Mouse (Mus musculus): ENCODE results near the gene Srpk2. TPM values are rescaled to one million over a fixed set of nuclear protein-coding genes. Genes with fewer than 3 reads are reported as not detected.

Gene Srpk2
- polyA plus RNA-seq, 1 experiment from 2014 or later = 112 TPM

DNA sequence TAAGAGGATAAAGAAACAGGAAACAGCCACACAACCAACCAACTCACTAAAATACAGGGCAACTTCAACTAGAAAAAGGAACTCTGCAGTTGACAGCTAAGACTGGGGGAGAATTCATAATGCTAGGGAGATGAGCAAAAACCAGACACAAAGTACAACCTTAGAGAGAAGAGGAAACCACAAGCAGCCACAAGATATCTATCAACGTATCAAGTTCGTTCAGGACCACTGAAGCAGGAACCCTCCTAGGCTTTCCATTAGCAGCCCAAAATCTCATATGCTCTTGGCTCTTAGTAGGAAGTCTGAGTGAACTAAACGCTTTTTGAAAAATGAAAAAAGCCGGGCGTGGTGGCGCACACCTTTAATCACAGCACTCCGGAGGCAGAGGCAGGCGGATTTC lies 47.1 kb downstream of the Srpk2 start:
- H3K9ac ChIP-seq (ENCODE audit: low read depth, low read length) = no peak overlapping the region
- H3K4me2 ChIP-seq (ENCODE audit: low read length) = no peak overlapping the region
- H3K36me3 ChIP-seq (ENCODE audit: control insufficient read depth, insufficient read depth, low read length) = no peaks in the 10 kb centered on the region
- WGBS = 95% methylated on average over 8 of the region's 8 CpGs
- no peak for ATAC-seq
- no peaks in the 10 kb centered on the region for H3K27me3 ChIP-seq (ENCODE audit: control insufficient read depth, insufficient read depth, low read depth, low read length)
- H3K27ac ChIP-seq (ENCODE audit: low read length) = no peak overlapping the region
- H3K4me1 ChIP-seq (ENCODE audit: control insufficient read depth, insufficient read depth, low read length) = no peaks in the 10 kb centered on the region
- H3K9me3 ChIP-seq (replicated peaks; ENCODE audit: control insufficient read depth, low read length, poor library complexity, severe bottlenecking) = no peaks in the 10 kb centered on the region
- no peak overlapping the region for H3K4me3 ChIP-seq (ENCODE audit: low read depth, low read length)

GRCm38 (mm10) chr5:23631490-23631889 lies 52.9 kb downstream of the Srpk2 start:
- no peak overlapping the region for H3K27ac ChIP-seq (ENCODE audit: low read length)
- ATAC-seq = no peak

GRCm38 (mm10) chr5:23627221-23627620 lies 57.2 kb downstream of the Srpk2 start:
- no peaks in the 10 kb centered on the region for H3K9me3 ChIP-seq (replicated peaks; ENCODE audit: control insufficient read depth, low read length, poor library complexity, severe bottlenecking)
- 91% methylated on average over 5 of the region's 5 CpGs for WGBS
- H3K4me2 ChIP-seq (ENCODE audit: low read length) = no peak overlapping the region
- H3K27me3 ChIP-seq (ENCODE audit: control insufficient read depth, insufficient read depth, low read depth, low read length) = no peaks in the 10 kb centered on the region
- no peak overlapping the region for H3K9ac ChIP-seq (ENCODE audit: low read depth, low read length)
- H3K4me3 ChIP-seq (ENCODE audit: low read depth, low read length) = no peak overlapping the region
- no peaks in the 10 kb centered on the region for H3K36me3 ChIP-seq (ENCODE audit: control insufficient read depth, insufficient read depth, low read length)
- no peak overlapping the region for H3K27ac ChIP-seq (ENCODE audit: low read length)
- no peak for ATAC-seq
- no peaks in the 10 kb centered on the region for H3K4me1 ChIP-seq (ENCODE audit: control insufficient read depth, insufficient read depth, low read length)

More at GRCm38 (mm10) chr5:23631490-23631889, 52.9 kb downstream of the Srpk2 start:
- WGBS = 79% methylated on average over 1 of the region's 1 CpGs
- Histone ChIP-seq H3K36me3 (ENCODE audit: control insufficient read depth, insufficient read depth, low read length) (no peaks in the 10 kb centered on the region), H3K4me1 (ENCODE audit: control insufficient read depth, insufficient read depth, low read length) (no peaks in the 10 kb centered on the region), H3K9ac (ENCODE audit: low read depth, low read length) (no peak overlapping the region), H3K27me3 (ENCODE audit: control insufficient read depth, insufficient read depth, low read depth, low read length) (no peaks in the 10 kb centered on the region), H3K4me2 (ENCODE audit: low read length) (no peak overlapping the region), H3K9me3 (replicated peaks; ENCODE audit: control insufficient read depth, low read length, poor library complexity, severe bottlenecking) (no peaks in the 10 kb centered on the region), H3K4me3 (ENCODE audit: low read depth, low read length) (no peak overlapping the region)

- Histone ChIP-seq H3K9ac (ENCODE audit: low read depth, low read length) (no peak overlapping the region), H3K9me3 (replicated peaks; ENCODE audit: control insufficient read depth, low read length, poor library complexity, severe bottlenecking) (no peaks in the 10 kb centered on the region), H3K27me3 (ENCODE audit: control insufficient read depth, insufficient read depth, low read depth, low read length) (no peaks in the 10 kb centered on the region), H3K4me3 (ENCODE audit: low read depth, low read length) (no peak overlapping the region), H3K4me1 (ENCODE audit: control insufficient read depth, insufficient read depth, low read length) (no peaks in the 10 kb centered on the region), H3K36me3 (ENCODE audit: control insufficient read depth, insufficient read depth, low read length) (no peaks in the 10 kb centered on the region), H3K27ac (ENCODE audit: low read length) (no peak overlapping the region), H3K4me2 (ENCODE audit: low read length) (no peak overlapping the region)
- 64% methylated on average over 2 of the region's 2 CpGs for WGBS
- no peak for ATAC-seq
Observed at GRCm38 (mm10) chr5:23626173-23626572, 58.2 kb downstream of the Srpk2 start.

GRCm38 (mm10) chr5:23620621-23621020 lies 63.8 kb downstream of the Srpk2 start:
- no peak for ATAC-seq
- H3K9ac ChIP-seq (ENCODE audit: low read depth, low read length) = no peak overlapping the region

GRCm38 (mm10) chr5:23618656-23619055 lies 65.8 kb downstream of the Srpk2 start:
- H3K4me1 ChIP-seq (ENCODE audit: control insufficient read depth, insufficient read depth, low read length) = peaks cover 18% of the 10 kb centered on the region
- no peak overlapping the region for H3K4me3 ChIP-seq (ENCODE audit: low read depth, low read length)
- no peak for ATAC-seq
- no peak overlapping the region for H3K9ac ChIP-seq (ENCODE audit: low read depth, low read length)
- H3K4me2 ChIP-seq (ENCODE audit: low read length) = no peak overlapping the region
- WGBS = 96% methylated on average over 7 of the region's 7 CpGs
- no peak overlapping the region for H3K27ac ChIP-seq (ENCODE audit: low read length)
- H3K27me3 ChIP-seq (ENCODE audit: control insufficient read depth, insufficient read depth, low read depth, low read length) = no peaks in the 10 kb centered on the region
- H3K36me3 ChIP-seq (ENCODE audit: control insufficient read depth, insufficient read depth, low read length) = no peaks in the 10 kb centered on the region
- no peaks in the 10 kb centered on the region for H3K9me3 ChIP-seq (replicated peaks; ENCODE audit: control insufficient read depth, low read length, poor library complexity, severe bottlenecking)

More at GRCm38 (mm10) chr5:23620621-23621020, 63.8 kb downstream of the Srpk2 start:
- no peak overlapping the region for H3K4me2 ChIP-seq (ENCODE audit: low read length)
- 75% methylated on average over 8 of the region's 8 CpGs for WGBS
- no peaks in the 10 kb centered on the region for H3K9me3 ChIP-seq (replicated peaks; ENCODE audit: control insufficient read depth, low read length, poor library complexity, severe bottlenecking)
- H3K36me3 ChIP-seq (ENCODE audit: control insufficient read depth, insufficient read depth, low read length) = no peaks in the 10 kb centered on the region
- H3K27me3 ChIP-seq (ENCODE audit: control insufficient read depth, insufficient read depth, low read depth, low read length) = no peaks in the 10 kb centered on the region
- H3K4me1 ChIP-seq (ENCODE audit: control insufficient read depth, insufficient read depth, low read length) = peaks cover 5% of the 10 kb centered on the region
- H3K4me3 ChIP-seq (ENCODE audit: low read depth, low read length) = no peak overlapping the region
- H3K27ac ChIP-seq (ENCODE audit: low read length) = no peak overlapping the region

GRCm38 (mm10) chr5:23617104-23617415 lies 67.4 kb downstream of the Srpk2 start:
- Histone ChIP-seq H3K27ac (ENCODE audit: low read length) (peak overlapping the region; percentile 86), H3K9ac (ENCODE audit: low read depth, low read length) (peak overlapping the region; percentile 72), H3K36me3 (ENCODE audit: control insufficient read depth, insufficient read depth, low read length) (no peaks in the 10 kb centered on the region), H3K9me3 (replicated peaks; ENCODE audit: control insufficient read depth, low read length, poor library complexity, severe bottlenecking) (no peaks in the 10 kb centered on the region), H3K4me1 (ENCODE audit: control insufficient read depth, insufficient read depth, low read length) (peaks cover 18% of the 10 kb centered on the region), H3K4me3 (ENCODE audit: low read depth, low read length) (peak overlapping the region; percentile 52), H3K4me2 (ENCODE audit: low read length) (peak overlapping the region; percentile 72), H3K27me3 (ENCODE audit: control insufficient read depth, insufficient read depth, low read depth, low read length) (no peaks in the 10 kb centered on the region)
- WGBS = 15% methylated on average over 5 of the region's 5 CpGs
- no peak; the same call in 1 of the 2 replicates for ATAC-seq

DNA sequence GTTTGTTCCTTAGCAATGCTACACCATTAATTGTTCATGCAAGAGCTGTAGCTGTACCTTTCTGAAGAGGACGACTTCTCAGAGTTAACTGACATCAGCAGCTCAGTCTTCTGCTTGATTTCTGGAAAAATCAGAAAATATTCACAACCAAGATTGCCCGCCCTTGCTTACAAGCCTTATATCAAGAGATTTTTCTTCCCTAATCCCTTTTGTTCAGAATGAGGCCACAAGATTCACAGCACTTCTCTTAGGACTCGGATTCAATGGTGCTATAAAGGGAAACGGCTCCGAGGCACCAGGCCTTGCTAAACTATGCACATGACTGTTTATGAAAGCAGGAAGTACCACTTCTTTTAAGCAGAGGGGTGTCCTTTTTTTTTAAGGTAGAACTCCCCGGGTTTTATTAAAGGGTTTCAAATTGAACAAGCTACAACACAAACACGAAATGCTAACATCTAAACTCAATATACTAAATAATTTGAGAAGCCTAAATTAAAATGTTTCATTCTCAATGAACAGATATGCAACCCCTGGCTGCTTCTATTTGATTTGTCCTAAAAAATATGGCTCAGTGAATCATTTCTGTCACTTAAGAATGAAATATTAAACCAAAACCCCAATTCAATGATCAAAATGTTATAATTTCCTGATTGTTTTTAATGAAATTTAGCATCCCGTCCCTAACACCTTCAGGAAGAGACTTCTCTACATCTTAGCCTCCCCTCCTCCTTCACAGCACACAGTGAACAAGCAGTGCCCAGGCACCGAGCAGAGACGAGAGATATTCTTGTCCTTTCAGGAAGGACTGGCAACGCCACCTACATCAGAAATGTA lies 67.9 kb downstream of the Srpk2 start:
- no peaks in the 10 kb centered on the region for H3K27me3 ChIP-seq (ENCODE audit: control insufficient read depth, insufficient read depth, low read depth, low read length)
- peak overlapping the region; percentile 72 for H3K4me2 ChIP-seq (ENCODE audit: low read length)
- H3K4me1 ChIP-seq (ENCODE audit: control insufficient read depth, insufficient read depth, low read length) = peaks cover 18% of the 10 kb centered on the region
- WGBS = 4% methylated on average over 11 of the region's 11 CpGs
- no peaks in the 10 kb centered on the region for H3K9me3 ChIP-seq (replicated peaks; ENCODE audit: control insufficient read depth, low read length, poor library complexity, severe bottlenecking)
- H3K27ac ChIP-seq (ENCODE audit: low read length) = peak overlapping the region; percentile 86
- ATAC-seq = peak; percentile 92
- peak overlapping the region; percentile 52 for H3K4me3 ChIP-seq (ENCODE audit: low read depth, low read length)
- peak overlapping the region; percentile 72 for H3K9ac ChIP-seq (ENCODE audit: low read depth, low read length)
- no peaks in the 10 kb centered on the region for H3K36me3 ChIP-seq (ENCODE audit: control insufficient read depth, insufficient read depth, low read length)

- peak; percentile 59 for ATAC-seq
- Histone ChIP-seq H3K9ac (ENCODE audit: low read depth, low read length) (peak overlapping the region; percentile 62), H3K4me1 (ENCODE audit: control insufficient read depth, insufficient read depth, low read length) (peaks cover 18% of the 10 kb centered on the region), H3K4me2 (ENCODE audit: low read length) (peak overlapping the region; percentile 72), H3K36me3 (ENCODE audit: control insufficient read depth, insufficient read depth, low read length) (no peaks in the 10 kb centered on the region), H3K27ac (ENCODE audit: low read length) (peak overlapping the region; percentile 86), H3K9me3 (replicated peaks; ENCODE audit: control insufficient read depth, low read length, poor library complexity, severe bottlenecking) (no peaks in the 10 kb centered on the region), H3K4me3 (ENCODE audit: low read depth, low read length) (peak overlapping the region; percentile 52), H3K27me3 (ENCODE audit: control insufficient read depth, insufficient read depth, low read depth, low read length) (no peaks in the 10 kb centered on the region)
- 11% methylated on average over 5 of the region's 5 CpGs for WGBS
Observed at GRCm38 (mm10) chr5:23615586-23616269, 68.7 kb downstream of the Srpk2 start.

Measured in midbrain, embryonic 16.5 days (tissue).